Mouse (Mus musculus) hindbrain, embryonic 16.5 days (tissue): ENCODE results near the gene Gpi1. TPM values are rescaled to one million over a fixed set of nuclear protein-coding genes. Genes with fewer than 3 reads are reported as not detected.

ENCODE experiments used
- ATAC-seq: fragments of 200-750 bp; cut with Nextera tagmentation; 2 replicates; pipeline ENCODE4 v1.8.0; 2017; ENCODE audit warnings: moderate TSS enrichment, moderate library complexity
- H3K27ac ChIP-seq: fragments of 300-500 bp; sonication (generic); 2 replicates; pipeline ENCODE4 v1.5.1; 2014; ENCODE audit warnings: low read depth, mild to moderate bottlenecking, control low read depth, low read length, moderate library complexity
- H3K27me3 ChIP-seq: fragments of 300-500 bp; sonication (generic); replicated peaks from 2 replicates; pipeline ENCODE4 v1.6.1; 2014; ENCODE audit warnings: low read length; ENCODE audit not compliant: control insufficient read depth, insufficient read depth
- H3K36me3 ChIP-seq: fragments of 300-500 bp; sonication (generic); 2 replicates; pipeline ENCODE4 v1.6.1; 2014; ENCODE audit warnings: mild to moderate bottlenecking, low read length, moderate library complexity, mixed read lengths; ENCODE audit not compliant: control insufficient read depth, insufficient read depth
- H3K4me1 ChIP-seq: fragments of 300-500 bp; sonication (generic); 2 replicates; pipeline ENCODE4 v1.6.1; 2014; ENCODE audit warnings: low read depth, low read length; ENCODE audit not compliant: control insufficient read depth, insufficient read depth
- H3K4me2 ChIP-seq: fragments of 300-500 bp; sonication (generic); 2 replicates; pipeline ENCODE4 v1.6.1; 2014; ENCODE audit warnings: mild to moderate bottlenecking, low read length, control low read depth, moderate library complexity
- H3K4me3 ChIP-seq: fragments of 300-500 bp; sonication (generic); 2 replicates; pipeline ENCODE4 v1.5.1; 2014; ENCODE audit warnings: mild to moderate bottlenecking, low read length, control low read depth, moderate library complexity
- H3K9ac ChIP-seq: fragments of 300-500 bp; sonication (generic); 2 replicates; pipeline ENCODE4 v1.6.1; 2014; ENCODE audit warnings: low read depth, mild to moderate bottlenecking, control low read depth, low read length, moderate library complexity
- H3K9me3 ChIP-seq: fragments of 300-500 bp; sonication (generic); 2 replicates; pipeline ENCODE4 v1.6.1; 2014; ENCODE audit warnings: mild to moderate bottlenecking, low read length, moderate library complexity; ENCODE audit not compliant: control insufficient read depth
- WGBS: fragments of 180-500 bp; shearing (Covaris S2); extraction: QIAGEN DNeasy Blood & Tissue Kit; methylation state at CpG from one replicate; pipeline ENCODE4 v1.1.7; 2014; 5-methylcytosine and 5-hydroxymethylcytosine counted together
- polyA plus RNA-seq: library from polyadenylated mRNA; unstranded; fragments of >200 nt; fragmentation: Nextera tagmentation; extraction: Ambion mirVana; gene quantifications from 2 replicates; pipeline ENCODE4 v1.2.1, GENCODE M21; 2015

Gene Gpi1
- polyA plus RNA-seq, 1 experiment from 2014 or later, result 401 TPM

DNA sequence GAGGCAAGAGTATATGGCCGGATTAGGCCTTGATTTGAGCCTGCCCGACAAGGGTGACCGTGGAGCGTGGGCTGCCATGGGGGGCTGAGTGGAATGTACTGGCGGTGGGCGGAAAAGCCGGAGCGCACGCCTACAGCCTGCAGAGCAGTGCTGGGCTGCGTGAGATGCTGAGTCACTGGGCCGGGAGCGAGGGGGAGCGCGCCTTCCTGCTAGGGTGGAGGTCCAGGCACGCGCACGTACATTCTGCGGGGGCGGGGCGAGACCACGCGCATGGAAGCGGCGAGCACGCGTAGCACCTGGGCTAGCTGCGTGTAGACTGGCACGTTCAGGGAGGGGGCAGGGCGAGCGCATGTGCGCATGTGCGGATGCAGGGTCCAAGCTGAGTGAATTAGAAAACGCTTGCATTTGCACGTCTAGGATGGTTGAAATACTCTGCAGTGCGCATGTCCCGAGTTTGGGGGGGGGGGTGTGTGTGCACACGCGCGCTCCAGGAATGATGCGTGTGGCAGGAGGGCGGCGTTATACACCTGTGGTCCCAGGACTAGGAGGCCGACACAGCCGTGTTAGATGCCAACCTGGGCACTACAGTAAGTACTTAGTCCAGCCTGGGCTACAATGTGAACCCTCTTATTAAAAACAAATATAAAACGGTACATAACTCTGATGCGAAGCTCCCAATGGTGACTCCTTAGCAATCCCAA is 3.9 kb upstream of the Gpi1 start:
- peak; percentile 96 for ATAC-seq
- H3K9me3 ChIP-seq, result no peaks in the 10 kb centered on the region
- H3K9ac ChIP-seq, result peak overlapping the region; percentile 67
- H3K4me1 ChIP-seq, result peaks cover 12% of the 10 kb centered on the region
- H3K36me3 ChIP-seq, result peaks cover 21% of the 10 kb centered on the region
- H3K27me3 ChIP-seq, result no peaks in the 10 kb centered on the region
- under 1% methylated on average over 46 of the region's 46 CpGs for WGBS
- H3K4me3 ChIP-seq, result peak overlapping the region; percentile 48
- H3K27ac ChIP-seq, result peak overlapping the region; percentile 91
- H3K4me2 ChIP-seq, result peak overlapping the region; percentile 63

DNA sequence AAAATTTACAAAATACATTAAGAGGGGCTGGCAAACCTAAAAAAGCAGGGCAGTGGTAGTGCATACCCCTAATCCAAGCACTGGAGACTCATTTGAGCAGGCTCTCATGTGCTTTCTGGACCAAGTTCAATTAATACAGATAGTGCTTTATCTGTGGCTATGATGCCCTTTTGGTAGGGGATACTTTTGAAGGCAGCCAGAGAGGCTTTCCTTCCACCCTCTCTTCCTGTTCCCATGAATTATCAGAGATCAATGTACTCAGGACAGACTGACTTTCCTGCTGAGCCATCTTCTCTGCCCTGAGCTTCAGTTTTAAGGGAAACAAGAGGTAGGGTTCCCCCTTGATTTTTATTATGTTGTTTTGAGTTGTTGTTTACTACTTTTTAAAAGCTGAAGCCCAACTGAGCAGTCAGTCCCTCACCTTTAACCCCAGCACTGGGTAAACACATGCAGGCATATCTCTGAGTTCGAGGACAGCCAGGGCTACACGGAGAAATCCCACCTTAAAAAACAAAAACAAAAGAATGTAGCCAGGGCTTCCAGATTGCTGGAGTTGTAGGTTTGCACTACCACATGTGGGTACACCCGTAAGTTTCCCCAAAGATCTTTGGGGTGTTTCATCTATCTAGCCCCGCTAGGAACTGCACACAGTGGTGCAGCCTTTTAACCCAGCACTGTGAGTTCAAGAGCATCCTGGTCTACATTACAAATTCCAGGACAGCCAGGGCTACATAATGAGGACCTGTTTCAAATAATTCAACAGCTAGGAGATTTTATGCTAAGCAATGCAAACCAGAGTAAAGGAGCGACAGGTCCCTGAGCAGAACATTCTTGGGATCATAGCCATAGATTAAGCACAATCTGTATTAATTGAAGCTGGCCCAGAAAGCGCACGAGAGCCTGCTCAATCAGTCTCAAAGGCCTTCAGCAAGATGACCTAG is 2.9 kb upstream of the Gpi1 start:
- Histone ChIP-seq H3K4me3 (peak overlapping the region; percentile 48), H3K9ac (peak overlapping the region; percentile 67), H3K27me3 (no peaks in the 10 kb centered on the region), H3K27ac (peak overlapping the region; percentile 91), H3K4me2 (peak overlapping the region; percentile 63), H3K36me3 (peaks cover 12% of the 10 kb centered on the region), H3K9me3 (no peaks in the 10 kb centered on the region), H3K4me1 (peaks cover 22% of the 10 kb centered on the region)
- 38% methylated on average over 7 of the region's 7 CpGs for WGBS
- no peak for ATAC-seq

DNA sequence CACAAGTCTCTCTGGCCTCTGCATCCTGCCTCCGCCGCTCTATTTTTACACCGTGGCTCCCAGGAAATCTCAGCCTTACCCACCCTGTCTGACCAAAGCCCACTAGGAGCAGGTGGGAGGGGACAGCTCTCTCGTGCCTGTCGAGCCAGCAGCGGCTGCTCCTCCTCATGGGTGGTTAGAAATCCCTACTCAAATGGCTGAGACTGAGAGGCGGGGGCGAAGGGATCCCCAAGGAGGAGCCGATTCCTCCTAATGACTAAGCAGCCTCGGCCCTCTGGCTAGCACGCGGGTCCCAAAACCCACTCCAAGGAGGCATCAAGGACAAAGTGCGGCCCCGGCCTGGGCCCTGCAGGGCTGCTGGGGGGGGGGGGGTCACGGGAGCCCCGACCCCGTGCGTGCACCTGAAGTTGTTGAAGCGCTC is 435 bp downstream of the Gpi1 start:
- Histone ChIP-seq H3K4me2 (peak overlapping the region; percentile 76), H3K9me3 (no peaks in the 10 kb centered on the region), H3K27ac (peak overlapping the region; percentile 88), H3K9ac (peak overlapping the region; percentile 77), H3K27me3 (no peaks in the 10 kb centered on the region), H3K36me3 (peaks cover 12% of the 10 kb centered on the region; the same call in 1 of the 2 replicates), H3K4me3 (peak overlapping the region; percentile 71), H3K4me1 (peaks cover 34% of the 10 kb centered on the region)
- WGBS, result under 1% methylated on average over 19 of the region's 19 CpGs
- peak; percentile 4 for ATAC-seq

DNA sequence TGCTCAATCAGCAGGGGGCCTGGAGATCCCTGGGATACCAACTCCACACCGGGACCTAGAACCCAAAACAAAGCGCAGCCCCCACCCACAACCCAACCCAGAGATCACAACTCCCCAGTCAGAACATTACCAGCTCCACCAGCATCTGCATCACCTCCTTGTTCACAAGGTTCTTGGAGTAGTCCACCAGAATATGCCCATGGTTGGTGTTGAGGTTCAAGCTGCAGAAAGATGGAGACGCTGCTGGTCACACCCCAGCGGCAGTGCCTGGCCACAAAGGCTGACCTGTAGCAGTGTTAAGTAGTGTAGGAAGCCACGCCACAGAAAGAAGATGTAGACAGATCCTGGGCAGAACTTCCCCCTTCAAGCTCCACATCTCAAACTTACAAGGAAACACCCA is 983 bp downstream of the Gpi1 start:
- no peak for ATAC-seq
- H3K27ac ChIP-seq, result peak overlapping the region; percentile 88
- 9% methylated on average over 5 of the region's 5 CpGs for WGBS
- H3K4me2 ChIP-seq, result peak overlapping the region; percentile 76
- H3K4me1 ChIP-seq, result peaks cover 34% of the 10 kb centered on the region
- H3K9me3 ChIP-seq, result no peaks in the 10 kb centered on the region
- peak overlapping the region; percentile 77 for H3K9ac ChIP-seq
- H3K27me3 ChIP-seq, result no peaks in the 10 kb centered on the region
- H3K36me3 ChIP-seq, result peaks cover 12% of the 10 kb centered on the region; the same call in 1 of the 2 replicates
- H3K4me3 ChIP-seq, result peak overlapping the region; percentile 71

DNA sequence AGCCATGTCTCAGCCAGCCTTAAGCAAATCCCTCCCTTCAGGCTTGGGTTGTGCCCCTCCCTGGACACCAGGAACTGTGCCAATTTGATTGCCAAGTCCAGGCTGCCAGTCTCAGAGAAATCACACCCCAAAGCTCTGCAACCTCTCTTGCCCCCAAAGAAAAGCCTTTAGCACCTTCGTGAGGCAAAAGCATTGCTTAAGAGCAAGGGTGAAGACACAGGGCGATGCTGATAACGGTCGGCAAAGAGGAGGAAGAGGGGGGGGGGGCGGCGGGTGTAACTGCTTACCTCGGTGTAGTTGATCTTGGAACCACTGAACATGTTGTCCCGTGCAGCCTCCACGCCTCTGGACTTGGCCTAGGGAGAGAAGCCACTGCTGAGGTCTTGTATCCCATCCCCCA is 1.5 kb downstream of the Gpi1 start:
- ATAC-seq, result no peak
- WGBS, result 55% methylated on average over 8 of the region's 9 CpGs
- Histone ChIP-seq H3K27me3 (no peaks in the 10 kb centered on the region), H3K4me3 (peak overlapping the region; percentile 71), H3K9ac (0 out of 2 replicates have a peak overlapping the region, but pooled peaks have one; percentile 39), H3K36me3 (peaks cover 13% of the 10 kb centered on the region), H3K27ac (no peak overlapping the region), H3K9me3 (no peaks in the 10 kb centered on the region), H3K4me2 (peak overlapping the region; percentile 76), H3K4me1 (peaks cover 33% of the 10 kb centered on the region)

DNA sequence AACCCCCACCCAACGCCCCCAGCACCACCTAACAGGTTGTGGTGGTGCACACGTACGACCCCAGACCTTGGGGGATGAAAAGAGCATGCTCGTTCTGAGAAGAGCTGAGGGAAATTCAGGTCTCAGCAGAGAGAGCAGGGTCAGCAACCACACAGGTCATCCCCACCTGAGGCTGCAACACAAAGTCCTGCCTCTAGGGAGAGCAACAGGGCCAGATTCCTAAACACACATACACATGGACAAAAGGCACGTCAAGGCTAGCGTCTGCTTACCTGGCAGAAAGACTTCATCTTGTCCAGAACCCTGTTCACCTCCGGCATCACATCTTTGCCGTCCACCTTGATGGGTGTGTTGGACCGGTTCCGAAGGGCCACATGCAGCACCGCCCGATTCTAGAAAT is 3.3 kb downstream of the Gpi1 start:
- Histone ChIP-seq H3K4me1 (peaks cover 28% of the 10 kb centered on the region), H3K9me3 (no peaks in the 10 kb centered on the region), H3K27ac (no peak overlapping the region), H3K4me2 (no peak overlapping the region), H3K36me3 (peaks cover 26% of the 10 kb centered on the region), H3K9ac (no peak overlapping the region), H3K27me3 (no peaks in the 10 kb centered on the region), H3K4me3 (no peak overlapping the region)
- 92% methylated on average over 12 of the region's 12 CpGs for WGBS
- no peak for ATAC-seq

DNA sequence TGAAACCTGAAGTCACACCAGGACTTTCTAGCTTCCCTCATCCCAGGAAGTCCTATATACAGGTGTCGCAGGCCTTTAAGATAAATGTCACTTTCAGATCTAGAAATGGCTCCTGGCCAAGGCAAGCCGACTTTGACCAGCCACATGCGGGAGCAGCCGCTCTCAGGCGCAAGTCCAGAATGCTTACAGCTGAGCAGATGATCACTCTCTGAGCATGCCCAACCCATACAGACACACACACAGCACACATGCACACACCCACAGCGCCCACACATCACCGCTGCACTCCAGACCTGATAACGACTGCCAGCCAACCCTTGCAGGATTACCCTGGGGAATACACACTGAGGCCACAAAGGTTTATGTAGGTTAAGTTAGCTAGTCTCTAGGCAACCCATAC is 4.0 kb downstream of the Gpi1 start:
- H3K36me3 ChIP-seq, result peaks cover 28% of the 10 kb centered on the region
- H3K9ac ChIP-seq, result 0 out of 2 replicates have a peak overlapping the region, but pooled peaks have one; percentile 6
- 74% methylated on average over 8 of the region's 8 CpGs for WGBS

DNA sequence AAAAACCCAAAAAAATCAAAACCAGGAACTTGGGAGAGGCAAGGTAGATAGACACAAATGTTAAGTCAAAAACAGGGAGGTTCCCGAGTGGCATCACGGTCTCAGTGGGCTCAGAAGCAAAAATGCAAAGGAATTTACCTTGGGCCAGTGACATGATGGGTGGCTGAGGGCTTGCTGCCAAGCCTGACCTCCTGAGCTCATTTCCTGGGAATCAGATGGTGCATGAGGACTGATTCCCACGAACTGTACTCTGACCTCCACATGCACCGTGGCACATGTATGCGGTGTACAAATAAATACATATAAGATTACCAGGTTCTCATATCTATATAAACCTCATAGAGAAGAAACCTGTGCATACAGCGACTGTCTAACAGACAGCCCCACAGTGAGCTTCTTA is 5.8 kb downstream of the Gpi1 start:
- Histone ChIP-seq H3K4me2 (no peak overlapping the region), H3K9me3 (no peaks in the 10 kb centered on the region), H3K4me3 (no peak overlapping the region), H3K36me3 (peaks cover 41% of the 10 kb centered on the region), H3K27me3 (no peaks in the 10 kb centered on the region), H3K27ac (no peak overlapping the region), H3K9ac (no peak overlapping the region), H3K4me1 (peaks cover 25% of the 10 kb centered on the region)
- 98% methylated on average over 6 of the region's 6 CpGs for WGBS
- no peak for ATAC-seq

More for the DNA sequence above, 4.0 kb downstream of the Gpi1 start:
- Histone ChIP-seq H3K27ac (no peak overlapping the region), H3K27me3 (no peaks in the 10 kb centered on the region), H3K9me3 (no peaks in the 10 kb centered on the region), H3K4me3 (no peak overlapping the region), H3K4me2 (no peak overlapping the region; the same call in 1 of the 2 replicates), H3K4me1 (peaks cover 28% of the 10 kb centered on the region)
- no peak for ATAC-seq

DNA sequence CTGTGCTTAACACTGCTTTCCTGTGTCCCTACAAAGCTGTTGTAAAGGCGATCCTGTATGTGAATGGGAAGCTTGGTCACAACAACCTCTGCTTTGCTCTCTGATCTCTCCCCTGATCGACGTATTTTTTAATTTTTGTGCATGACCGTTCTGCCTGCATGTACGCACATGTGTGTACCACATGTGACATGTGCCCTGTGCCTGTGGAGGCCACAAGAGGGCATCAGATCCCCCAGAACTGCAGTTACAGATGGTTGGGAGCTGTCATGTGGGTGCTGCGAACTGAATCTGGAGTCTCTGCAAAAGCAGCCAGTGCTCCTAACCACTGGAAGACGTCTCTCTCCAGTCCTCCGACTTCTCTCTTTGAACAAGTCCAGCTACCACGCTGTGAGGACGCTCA is 7.8 kb downstream of the Gpi1 start:
- Histone ChIP-seq H3K27ac (no peak overlapping the region), H3K9ac (no peak overlapping the region), H3K27me3 (no peaks in the 10 kb centered on the region), H3K36me3 (peaks cover 53% of the 10 kb centered on the region), H3K9me3 (no peaks in the 10 kb centered on the region), H3K4me3 (no peak overlapping the region), H3K4me2 (no peak overlapping the region), H3K4me1 (peaks cover 9% of the 10 kb centered on the region)
- no peak for ATAC-seq
- WGBS, result 95% methylated on average over 10 of the region's 10 CpGs
